Mouse (Mus musculus): ENCODE results near the gene Iqschfp. TPM values are rescaled to one million over a fixed set of nuclear protein-coding genes. Genes with fewer than 3 reads are reported as not detected.

Iqschfp gene
- polyA plus RNA-seq, 1 experiment from 2014 or later: 7.6 TPM

GRCm38 (mm10) chr3:68632714-68633113, 740.7 kb downstream of the Iqschfp start:
- DNase-seq: no peak
- no peaks in the 10 kb centered on the region for H3K4me1 ChIP-seq (ENCODE audit: control insufficient read depth, insufficient read depth, low read length)
- H3K9me3 ChIP-seq (ENCODE audit: control insufficient read depth, low read length): no peaks in the 10 kb centered on the region
- H3K4me2 ChIP-seq (ENCODE audit: low read length): no peak overlapping the region
- H3K27ac ChIP-seq (replicated peaks; ENCODE audit: low read depth, low read length): no peak overlapping the region
- no peak for ATAC-seq (ENCODE audit: low FRiP score, low TSS enrichment)
- 0 out of 2 replicates have a peak, but pooled peaks cover 3% of the 10 kb centered on the region for H3K36me3 ChIP-seq (ENCODE audit: control insufficient read depth, insufficient read depth, low read length)
- H3K27me3 ChIP-seq (ENCODE audit: control insufficient read depth, insufficient read depth, low read length): no peaks in the 10 kb centered on the region
- WGBS: 88% methylated on average over 3 of the region's 3 CpGs
- no peak overlapping the region for H3K4me3 ChIP-seq (replicated peaks; ENCODE audit: low read depth, low read length)
- no peak overlapping the region for H3K9ac ChIP-seq (replicated peaks; ENCODE audit: low read length)

- Histone ChIP-seq H3K4me1 (ENCODE audit: control insufficient read depth, insufficient read depth, low read length) (no peaks in the 10 kb centered on the region), H3K4me3 (replicated peaks; ENCODE audit: low read depth, low read length) (no peak overlapping the region), H3K36me3 (ENCODE audit: control insufficient read depth, insufficient read depth, low read length) (no peaks in the 10 kb centered on the region), H3K27me3 (ENCODE audit: control insufficient read depth, insufficient read depth, low read length) (no peaks in the 10 kb centered on the region), H3K27ac (replicated peaks; ENCODE audit: low read depth, low read length) (no peak overlapping the region), H3K9me3 (ENCODE audit: control insufficient read depth, low read length) (no peaks in the 10 kb centered on the region), H3K9ac (replicated peaks; ENCODE audit: low read length) (no peak overlapping the region), H3K4me2 (ENCODE audit: low read length) (no peak overlapping the region)
- no peak for ATAC-seq (ENCODE audit: low FRiP score, low TSS enrichment)
- 93% methylated on average over 4 of the region's 4 CpGs for WGBS
- no peak for DNase-seq
Observed at GRCm38 (mm10) chr3:68633577-68633976, 741.5 kb downstream of the Iqschfp start.

DNA sequence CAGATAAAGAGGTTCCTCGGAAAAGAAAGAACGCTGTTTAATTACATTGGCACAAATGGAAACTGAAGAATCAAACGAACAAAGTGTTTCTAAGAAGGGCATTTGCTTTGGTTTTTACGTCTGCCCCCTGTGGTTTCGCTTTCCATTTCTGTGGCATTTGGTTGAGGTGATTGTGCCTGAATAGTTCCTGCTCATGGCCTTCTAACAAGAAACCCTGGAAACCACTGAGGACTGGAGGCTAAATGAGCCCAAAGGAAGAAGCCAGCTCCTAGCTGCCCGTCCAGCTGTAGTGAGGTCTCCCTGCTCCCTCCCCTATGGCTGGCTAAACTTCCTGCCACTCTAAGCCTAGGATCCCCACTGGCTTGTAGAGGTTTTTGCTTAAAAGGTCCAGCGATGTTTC, 745.9 kb downstream of the Iqschfp start:
- Histone ChIP-seq H3K36me3 (ENCODE audit: control insufficient read depth, insufficient read depth, low read length) (no peaks in the 10 kb centered on the region), H3K4me2 (ENCODE audit: low read length) (no peak overlapping the region), H3K4me3 (replicated peaks; ENCODE audit: low read depth, low read length) (no peak overlapping the region), H3K27me3 (ENCODE audit: control insufficient read depth, insufficient read depth, low read length) (no peaks in the 10 kb centered on the region), H3K4me1 (ENCODE audit: control insufficient read depth, insufficient read depth, low read length) (no peaks in the 10 kb centered on the region), H3K9me3 (ENCODE audit: control insufficient read depth, low read length) (no peaks in the 10 kb centered on the region), H3K9ac (replicated peaks; ENCODE audit: low read length) (no peak overlapping the region), H3K27ac (replicated peaks; ENCODE audit: low read depth, low read length) (no peak overlapping the region)
- ATAC-seq (ENCODE audit: low FRiP score, low TSS enrichment) (no peak), DNase-seq (no peak)
- 13% methylated on average over 7 of the region's 7 CpGs for WGBS

GRCm38 (mm10) chr3:68638703-68639102, 746.7 kb downstream of the Iqschfp start:
- Histone ChIP-seq H3K4me3 (replicated peaks; ENCODE audit: low read depth, low read length) (no peak overlapping the region), H3K36me3 (ENCODE audit: control insufficient read depth, insufficient read depth, low read length) (no peaks in the 10 kb centered on the region), H3K4me2 (ENCODE audit: low read length) (no peak overlapping the region), H3K9ac (replicated peaks; ENCODE audit: low read length) (no peak overlapping the region), H3K27me3 (ENCODE audit: control insufficient read depth, insufficient read depth, low read length) (no peaks in the 10 kb centered on the region), H3K4me1 (ENCODE audit: control insufficient read depth, insufficient read depth, low read length) (no peaks in the 10 kb centered on the region), H3K27ac (replicated peaks; ENCODE audit: low read depth, low read length) (no peak overlapping the region), H3K9me3 (ENCODE audit: control insufficient read depth, low read length) (no peaks in the 10 kb centered on the region)
- 90% methylated on average over 1 of the region's 1 CpGs for WGBS
- DNase-seq (no peak), ATAC-seq (ENCODE audit: low FRiP score, low TSS enrichment) (no peak)

DNA sequence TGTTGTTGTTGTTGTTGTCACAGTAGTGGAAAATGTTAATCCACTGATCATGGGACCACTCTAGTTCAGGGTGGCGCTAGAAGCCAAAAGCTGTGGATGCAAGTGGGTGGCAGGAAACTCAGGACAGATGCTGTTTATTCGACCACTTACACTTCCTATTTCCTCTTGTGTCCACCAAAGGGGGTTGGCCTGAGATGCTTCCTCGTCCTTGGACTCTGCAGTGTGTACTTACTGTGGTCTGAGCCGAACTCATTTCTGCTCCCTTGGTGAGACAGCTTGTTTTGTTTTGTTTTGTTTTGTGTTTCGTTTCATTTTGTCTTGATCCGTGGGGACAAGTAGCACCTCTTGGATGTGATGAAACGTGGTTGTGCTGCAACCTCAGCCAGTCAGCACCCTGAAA, 750.9 kb downstream of the Iqschfp start:
- H3K9me3 ChIP-seq (ENCODE audit: control insufficient read depth, low read length): no peaks in the 10 kb centered on the region
- no peaks in the 10 kb centered on the region for H3K27me3 ChIP-seq (ENCODE audit: control insufficient read depth, insufficient read depth, low read length)
- H3K36me3 ChIP-seq (ENCODE audit: control insufficient read depth, insufficient read depth, low read length): no peaks in the 10 kb centered on the region
- ATAC-seq (ENCODE audit: low FRiP score, low TSS enrichment): no peak
- no peak overlapping the region for H3K4me3 ChIP-seq (replicated peaks; ENCODE audit: low read depth, low read length)
- no peak overlapping the region for H3K27ac ChIP-seq (replicated peaks; ENCODE audit: low read depth, low read length)
- no peaks in the 10 kb centered on the region for H3K4me1 ChIP-seq (ENCODE audit: control insufficient read depth, insufficient read depth, low read length)
- no peak for DNase-seq
- no peak overlapping the region for H3K4me2 ChIP-seq (ENCODE audit: low read length)
- WGBS: 92% methylated on average over 7 of the region's 7 CpGs
- no peak overlapping the region for H3K9ac ChIP-seq (replicated peaks; ENCODE audit: low read length)

DNA sequence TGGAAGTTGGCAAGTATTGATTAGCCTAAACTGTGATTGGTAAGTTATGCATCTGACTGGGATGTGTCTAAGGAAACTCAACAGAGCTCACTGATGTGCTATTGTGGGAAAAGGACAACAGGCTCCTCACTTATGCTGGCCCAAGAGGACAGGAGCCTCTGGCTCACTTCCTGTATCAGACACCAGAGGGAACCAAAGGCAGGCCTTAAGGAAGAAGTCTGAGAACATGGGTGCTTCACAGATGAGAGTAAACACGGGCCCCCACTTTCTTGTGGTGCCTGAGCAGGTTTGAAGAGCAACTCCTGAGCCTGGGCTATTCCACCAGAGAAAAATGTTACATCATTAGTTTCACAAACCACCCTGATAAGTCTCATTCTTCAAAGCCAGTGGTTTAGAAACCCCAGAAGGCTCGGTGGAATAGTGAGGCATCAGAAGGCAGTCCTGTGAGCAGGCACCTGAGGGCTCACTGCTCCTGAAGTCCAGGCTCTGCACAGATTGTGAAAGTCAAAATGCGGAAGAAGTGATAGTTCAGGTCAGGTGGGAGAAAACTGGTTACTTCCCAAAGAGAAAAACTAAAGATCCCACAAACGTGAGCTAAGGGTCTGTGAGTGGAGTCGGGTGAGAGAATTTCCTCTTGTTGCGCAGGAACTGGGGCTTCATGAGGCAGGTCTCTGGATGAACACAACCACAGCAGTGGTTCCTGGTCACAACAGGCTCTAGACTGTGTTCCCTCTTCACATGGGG, 754.5 kb downstream of the Iqschfp start:
- no peak overlapping the region for H3K9ac ChIP-seq (replicated peaks; ENCODE audit: low read length)
- no peak for ATAC-seq (ENCODE audit: low FRiP score, low TSS enrichment)
- H3K36me3 ChIP-seq (ENCODE audit: control insufficient read depth, insufficient read depth, low read length): no peaks in the 10 kb centered on the region
- H3K27me3 ChIP-seq (ENCODE audit: control insufficient read depth, insufficient read depth, low read length): no peaks in the 10 kb centered on the region
- no peak overlapping the region for H3K27ac ChIP-seq (replicated peaks; ENCODE audit: low read depth, low read length)
- WGBS: 88% methylated on average over 6 of the region's 6 CpGs
- no peaks in the 10 kb centered on the region for H3K4me1 ChIP-seq (ENCODE audit: control insufficient read depth, insufficient read depth, low read length)
- no peaks in the 10 kb centered on the region for H3K9me3 ChIP-seq (ENCODE audit: control insufficient read depth, low read length)
- no peak overlapping the region for H3K4me3 ChIP-seq (replicated peaks; ENCODE audit: low read depth, low read length)
- H3K4me2 ChIP-seq (ENCODE audit: low read length): no peak overlapping the region
- no peak for DNase-seq

DNA sequence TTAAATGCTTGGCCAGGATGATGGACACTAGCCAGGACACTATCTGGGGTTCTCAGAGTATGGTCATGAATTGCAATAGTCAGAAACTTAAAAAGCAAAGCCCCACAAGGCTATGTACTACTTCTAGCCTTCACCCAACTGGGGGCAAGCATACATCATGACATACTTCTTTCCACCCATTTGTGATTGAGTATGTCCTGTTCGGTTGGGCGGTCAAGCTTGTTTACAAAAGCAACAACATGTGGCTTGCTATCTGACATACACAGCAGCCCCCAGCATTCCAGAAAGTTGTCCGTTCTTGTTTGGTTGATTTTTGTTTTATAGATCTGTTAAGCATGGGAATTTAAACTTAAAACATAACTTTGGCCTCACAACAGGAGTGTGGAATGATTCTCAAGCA, 755.2 kb downstream of the Iqschfp start:
- H3K4me1 ChIP-seq (ENCODE audit: control insufficient read depth, insufficient read depth, low read length): no peaks in the 10 kb centered on the region
- no peaks in the 10 kb centered on the region for H3K27me3 ChIP-seq (ENCODE audit: control insufficient read depth, insufficient read depth, low read length)
- no peaks in the 10 kb centered on the region for H3K9me3 ChIP-seq (ENCODE audit: control insufficient read depth, low read length)
- DNase-seq: no peak
- no peak overlapping the region for H3K4me2 ChIP-seq (ENCODE audit: low read length)
- ATAC-seq (ENCODE audit: low FRiP score, low TSS enrichment): no peak
- H3K27ac ChIP-seq (replicated peaks; ENCODE audit: low read depth, low read length): no peak overlapping the region
- H3K9ac ChIP-seq (replicated peaks; ENCODE audit: low read length): no peak overlapping the region
- no peak overlapping the region for H3K4me3 ChIP-seq (replicated peaks; ENCODE audit: low read depth, low read length)
- 95% methylated on average over 3 of the region's 3 CpGs for WGBS
- no peaks in the 10 kb centered on the region for H3K36me3 ChIP-seq (ENCODE audit: control insufficient read depth, insufficient read depth, low read length)

DNA sequence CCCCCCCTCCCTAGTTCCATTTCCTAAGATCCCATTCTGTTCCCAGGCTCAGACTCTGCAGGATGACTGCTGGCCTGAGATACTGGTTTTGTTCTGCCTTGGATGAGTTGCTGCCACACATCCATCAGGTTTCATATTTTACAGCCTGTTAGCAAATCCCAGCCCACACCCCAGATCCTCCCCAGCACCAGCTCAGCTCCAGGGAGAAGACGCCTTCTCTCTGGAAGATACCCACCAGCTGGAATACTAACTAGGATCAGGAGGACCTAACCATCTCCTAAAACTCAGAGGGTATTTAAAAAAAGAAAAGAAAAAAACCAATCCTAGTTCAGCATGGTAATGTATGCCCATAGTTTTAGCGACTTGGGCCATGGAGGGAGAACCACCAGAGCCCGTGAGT, 758.2 kb downstream of the Iqschfp start:
- H3K4me1 ChIP-seq (ENCODE audit: control insufficient read depth, insufficient read depth, low read length): no peaks in the 10 kb centered on the region
- DNase-seq: no peak
- 91% methylated on average over 3 of the region's 3 CpGs for whole genome bisulfite sequencing
- H3K9ac ChIP-seq (replicated peaks; ENCODE audit: low read length): no peak overlapping the region
- H3K27me3 ChIP-seq (ENCODE audit: control insufficient read depth, insufficient read depth, low read length): no peaks in the 10 kb centered on the region
- no peak overlapping the region for H3K4me3 ChIP-seq (replicated peaks; ENCODE audit: low read depth, low read length)
- H3K27ac ChIP-seq (replicated peaks; ENCODE audit: low read depth, low read length): no peak overlapping the region
- no peaks in the 10 kb centered on the region for H3K9me3 ChIP-seq (ENCODE audit: control insufficient read depth, low read length)
- H3K36me3 ChIP-seq (ENCODE audit: control insufficient read depth, insufficient read depth, low read length): no peaks in the 10 kb centered on the region
- H3K4me2 ChIP-seq (ENCODE audit: low read length): no peak overlapping the region
- ATAC-seq (ENCODE audit: low FRiP score, low TSS enrichment): no peak

GRCm38 (mm10) chr3:68656607-68657352, 764.7 kb downstream of the Iqschfp start:
- Histone ChIP-seq H3K4me3 (replicated peaks; ENCODE audit: low read depth, low read length) (no peak overlapping the region), H3K4me2 (ENCODE audit: low read length) (no peak overlapping the region), H3K27ac (replicated peaks; ENCODE audit: low read depth, low read length) (no peak overlapping the region), H3K27me3 (ENCODE audit: control insufficient read depth, insufficient read depth, low read length) (no peaks in the 10 kb centered on the region), H3K36me3 (ENCODE audit: control insufficient read depth, insufficient read depth, low read length) (no peaks in the 10 kb centered on the region), H3K4me1 (ENCODE audit: control insufficient read depth, insufficient read depth, low read length) (no peaks in the 10 kb centered on the region), H3K9me3 (ENCODE audit: control insufficient read depth, low read length) (no peaks in the 10 kb centered on the region), H3K9ac (replicated peaks; ENCODE audit: low read length) (no peak overlapping the region)
- no peak for ATAC-seq (ENCODE audit: low FRiP score, low TSS enrichment)
- WGBS: 92% methylated on average over 4 of the region's 4 CpGs
- no peak for DNase-seq

Data from midbrain, embryonic 14.5 days (tissue).